Mouse (Mus musculus) forebrain, embryonic 14.5 days (tissue): ENCODE data around the gene H13. TPM values are rescaled to one million over a fixed set of nuclear protein-coding genes. Genes with fewer than 3 reads are reported as not detected.

Source experiments
- ATAC-seq: fragments of 200-750 bp; cut with Nextera tagmentation; 2 replicates; pipeline ENCODE4 v1.8.0; 2017; ENCODE audit warnings: mild to moderate bottlenecking, moderate library complexity
- DNase-seq: peaks from one replicate; pipeline ENCODE4 v3.0.0-alpha.2; 2015; ENCODE audit warnings: low spot score
- H3K27ac ChIP-seq: fragments of 300-500 bp; sonication (generic); 2 replicates; pipeline ENCODE4 v1.5.1; 2014; ENCODE audit warnings: low read depth, mild to moderate bottlenecking, control low read depth, low read length, moderate library complexity
- H3K27me3 ChIP-seq: fragments of 300-500 bp; sonication (generic); replicated peaks from 2 replicates; pipeline ENCODE4 v1.6.1; 2014; ENCODE audit warnings: low read length, control low read depth, mixed read lengths; ENCODE audit not compliant: control insufficient read depth, insufficient read depth
- H3K36me3 ChIP-seq: fragments of 300-500 bp; sonication (generic); 2 replicates; pipeline ENCODE4 v1.6.1; 2014; ENCODE audit warnings: low read length, control low read depth; ENCODE audit not compliant: control insufficient read depth, insufficient read depth
- H3K4me1 ChIP-seq: fragments of 300-500 bp; sonication (generic); 2 replicates; pipeline ENCODE4 v1.6.1; 2014; ENCODE audit warnings: antibody characterized with exemption, low read length, control low read depth; ENCODE audit not compliant: control insufficient read depth, insufficient read depth
- H3K4me2 ChIP-seq: fragments of 300-500 bp; sonication (generic); 2 replicates; pipeline ENCODE4 v1.6.1; 2014; ENCODE audit warnings: mild to moderate bottlenecking, control low read depth, low read length
- H3K4me3 ChIP-seq: fragments of 300-500 bp; sonication (generic); 2 replicates; pipeline ENCODE4 v1.5.1; 2014; ENCODE audit warnings: low read depth, low read length, control low read depth
- H3K9ac ChIP-seq: fragments of 300-500 bp; sonication (generic); 2 replicates; pipeline ENCODE4 v1.6.1; 2014; ENCODE audit warnings: mild to moderate bottlenecking, low read length, control low read depth, moderate library complexity
- H3K9me3 ChIP-seq: fragments of 300-500 bp; sonication (generic); replicated peaks from 2 replicates; pipeline ENCODE4 v1.6.1; 2016; ENCODE audit warnings: low read length, control low read depth, mixed read lengths; ENCODE audit not compliant: control insufficient read depth
- WGBS: fragments of 180-500 bp; shearing (Covaris S2); extraction: QIAGEN DNeasy Blood & Tissue Kit; methylation state at CpG from one replicate; pipeline ENCODE4 v1.1.7; 2014; 5-methylcytosine and 5-hydroxymethylcytosine counted together
- polyA plus RNA-seq: library from polyadenylated mRNA; unstranded; fragments of >200 nt; fragmentation: Nextera tagmentation; extraction: Ambion mirVana; gene quantifications from 2 replicates; pipeline ENCODE4 v1.2.1, GENCODE M21; 2014

H13 gene
- polyA plus RNA-seq, 1 experiment from 2014 or later: 136 TPM

DNA sequence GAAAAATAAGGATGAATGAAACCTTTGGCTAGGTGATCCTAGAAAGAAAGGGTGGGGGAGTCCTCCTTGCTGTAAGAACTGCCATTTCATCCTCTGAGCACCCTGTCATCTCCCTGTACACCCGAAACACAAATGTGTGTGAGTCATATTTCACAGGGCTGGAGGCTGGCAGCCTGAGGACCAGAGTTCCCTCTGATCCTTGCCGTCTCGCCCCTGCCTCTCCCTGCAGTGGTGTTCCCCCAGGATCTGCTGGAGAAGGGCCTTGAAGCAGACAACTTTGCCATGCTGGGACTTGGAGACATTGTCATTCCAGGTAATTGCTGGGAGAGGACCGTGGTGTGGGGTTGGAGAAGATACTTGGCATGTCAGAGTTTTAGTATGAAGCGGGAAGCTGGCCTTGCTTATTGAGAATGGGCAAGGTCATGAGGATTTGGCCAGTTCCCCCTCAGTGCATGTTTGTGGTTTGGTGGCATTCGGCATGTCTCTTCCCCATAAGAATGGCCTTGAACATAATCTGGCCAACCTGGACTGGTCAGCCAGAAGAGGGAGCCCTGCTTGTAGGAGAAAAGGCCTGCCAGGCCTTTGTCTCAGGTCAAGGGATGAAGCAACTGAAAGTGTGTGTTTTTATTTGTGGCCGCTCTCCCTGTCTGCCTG, 22.4 kb downstream of the H13 start:
- no peak for DNase-seq
- Histone ChIP-seq H3K4me1 (peaks cover 4% of the 10 kb centered on the region; the same call in 1 of the 2 replicates), H3K36me3 (peaks cover 76% of the 10 kb centered on the region), H3K4me3 (no peak overlapping the region), H3K4me2 (no peak overlapping the region), H3K27me3 (no peaks in the 10 kb centered on the region), H3K9me3 (no peaks in the 10 kb centered on the region), H3K27ac (0 out of 2 replicates have a peak overlapping the region, but pooled peaks have one; percentile 21), H3K9ac (no peak overlapping the region)
- ATAC-seq: no peak
- 82% methylated on average over 7 of the region's 7 CpGs for WGBS

DNA sequence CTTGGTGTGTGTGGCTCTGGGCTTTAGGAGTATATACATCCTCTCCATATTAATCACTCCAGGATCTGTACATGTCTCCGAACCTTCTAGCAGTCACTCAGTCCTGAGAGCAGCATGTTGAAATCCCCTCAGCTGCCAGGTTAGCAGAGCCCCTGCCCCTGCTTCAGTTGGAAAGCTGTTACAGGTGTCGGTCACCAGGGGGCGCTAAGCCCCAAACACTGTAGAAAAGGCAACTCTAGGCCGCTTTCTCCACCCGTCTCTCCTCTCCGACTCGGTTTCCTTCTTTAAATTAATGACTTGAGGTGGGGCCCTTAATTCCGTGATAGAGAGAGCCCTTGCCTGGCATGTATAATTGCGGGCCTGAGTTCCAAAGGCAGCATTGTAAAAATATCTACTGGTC, 24.0 kb downstream of the H13 start:
- Histone ChIP-seq H3K9me3 (no peaks in the 10 kb centered on the region), H3K4me3 (no peak overlapping the region), H3K27ac (no peak overlapping the region), H3K36me3 (peaks cover 74% of the 10 kb centered on the region), H3K9ac (peak overlapping the region; percentile 40; the same call in 1 of the 2 replicates), H3K4me2 (peak overlapping the region; percentile 39), H3K27me3 (no peaks in the 10 kb centered on the region), H3K4me1 (no peaks in the 10 kb centered on the region)
- peak; percentile 87 for DNase-seq
- peak; percentile 64 for ATAC-seq
- WGBS: 16% methylated on average over 9 of the region's 9 CpGs

DNA sequence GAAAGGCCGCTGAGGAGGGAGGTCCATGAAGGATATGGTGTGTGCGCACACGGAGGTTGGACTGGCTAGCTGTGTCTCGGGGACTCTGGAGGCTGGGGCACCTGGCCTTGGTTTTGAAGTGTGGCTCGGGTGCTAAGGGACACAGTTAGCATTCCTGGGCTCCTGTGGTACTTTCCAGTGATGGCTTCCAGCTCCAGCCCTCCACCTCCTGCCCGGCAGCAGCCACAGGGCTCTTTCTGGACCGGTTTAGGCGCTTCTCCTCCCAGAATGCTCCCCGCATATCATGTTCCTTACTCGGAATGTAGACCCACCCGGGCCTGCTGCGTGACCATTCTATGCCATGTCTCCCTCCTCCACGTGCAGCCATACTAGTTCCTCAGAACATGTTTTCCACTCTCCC, 24.5 kb downstream of the H13 start:
- H3K4me3 ChIP-seq: no peak overlapping the region
- H3K4me2 ChIP-seq: peak overlapping the region; percentile 39
- ATAC-seq (no peak), DNase-seq (no peak)
- H3K27me3 ChIP-seq: no peaks in the 10 kb centered on the region
- H3K9ac ChIP-seq: peak overlapping the region; percentile 40; the same call in 1 of the 2 replicates
- H3K36me3 ChIP-seq: peaks cover 74% of the 10 kb centered on the region
- H3K9me3 ChIP-seq: no peaks in the 10 kb centered on the region
- WGBS: 89% methylated on average over 13 of the region's 13 CpGs
- H3K27ac ChIP-seq: no peak overlapping the region
- H3K4me1 ChIP-seq: no peaks in the 10 kb centered on the region

DNA sequence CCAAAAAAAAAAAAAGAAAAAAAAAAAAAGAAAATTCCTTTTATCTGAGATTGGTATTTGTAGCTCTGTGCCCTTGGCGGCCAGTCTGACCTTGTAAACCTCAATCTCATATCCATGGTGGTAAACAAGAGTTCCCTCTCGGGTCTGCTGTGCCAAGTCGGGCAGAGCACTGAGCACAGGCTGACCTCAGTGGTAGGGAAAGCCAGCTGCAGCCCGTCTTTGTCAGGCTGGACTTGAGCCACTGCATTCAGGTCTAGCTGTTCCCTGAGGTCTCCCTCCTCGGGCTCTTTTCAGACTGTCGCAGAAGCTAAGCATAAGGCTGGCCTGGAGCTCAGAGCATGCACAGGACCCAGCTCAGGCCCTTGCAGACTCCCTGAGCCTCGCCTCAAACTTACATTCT, 25.4 kb downstream of the H13 start:
- Histone ChIP-seq H3K9me3 (no peaks in the 10 kb centered on the region), H3K4me1 (no peaks in the 10 kb centered on the region), H3K27ac (no peak overlapping the region), H3K27me3 (no peaks in the 10 kb centered on the region), H3K36me3 (peaks cover 73% of the 10 kb centered on the region), H3K4me3 (no peak overlapping the region), H3K9ac (0 out of 2 replicates have a peak overlapping the region, but pooled peaks have one; percentile 13), H3K4me2 (no peak overlapping the region)
- DNase-seq (no peak), ATAC-seq (no peak)
- 88% methylated on average over 7 of the region's 7 CpGs for WGBS

GRCm38 (mm10) chr2:152696016-152696415, 26.8 kb downstream of the H13 start:
- Histone ChIP-seq H3K36me3 (peaks cover 74% of the 10 kb centered on the region), H3K27me3 (no peaks in the 10 kb centered on the region), H3K27ac (no peak overlapping the region), H3K4me1 (no peaks in the 10 kb centered on the region), H3K4me3 (no peak overlapping the region), H3K9me3 (no peaks in the 10 kb centered on the region), H3K9ac (peak overlapping the region; percentile 60), H3K4me2 (no peak overlapping the region)
- ATAC-seq (no peak), DNase-seq (no peak)
- WGBS: 69% methylated on average over 10 of the region's 10 CpGs

GRCm38 (mm10) chr2:152696476-152697164, 27.4 kb downstream of the H13 start:
- H3K27ac ChIP-seq: peak overlapping the region; percentile 39; the same call in 1 of the 2 replicates
- H3K9me3 ChIP-seq: no peaks in the 10 kb centered on the region
- no peak overlapping the region for H3K4me3 ChIP-seq
- ATAC-seq (peak; percentile 81), DNase-seq (peak; percentile 94)
- no peaks in the 10 kb centered on the region for H3K4me1 ChIP-seq
- H3K4me2 ChIP-seq: no peak overlapping the region
- WGBS: 39% methylated on average over 20 of the region's 20 CpGs
- peaks cover 76% of the 10 kb centered on the region for H3K36me3 ChIP-seq
- H3K9ac ChIP-seq: peak overlapping the region; percentile 60
- no peaks in the 10 kb centered on the region for H3K27me3 ChIP-seq

DNA sequence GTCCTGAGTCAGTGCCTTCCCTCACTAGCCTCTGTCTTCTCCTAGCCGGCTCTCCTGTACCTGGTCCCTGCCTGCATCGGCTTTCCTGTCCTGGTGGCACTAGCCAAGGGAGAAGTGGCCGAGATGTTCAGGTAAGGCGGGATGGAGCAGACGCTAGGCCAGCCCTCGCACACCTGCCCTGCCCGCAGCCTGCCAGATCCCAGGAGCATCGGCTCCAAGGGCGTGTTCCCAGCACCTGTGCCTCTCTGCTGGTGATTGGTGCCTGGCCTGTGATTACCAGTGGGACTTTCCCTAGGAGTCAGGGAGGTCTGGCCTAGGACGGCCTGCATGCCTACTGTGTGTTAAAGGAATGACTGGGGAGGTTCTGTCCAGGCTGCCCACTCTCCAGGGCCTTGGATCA, 30.9 kb downstream of the H13 start:
- no peak overlapping the region for H3K9ac ChIP-seq
- DNase-seq: no peak
- no peaks in the 10 kb centered on the region for H3K27me3 ChIP-seq
- no peaks in the 10 kb centered on the region for H3K4me1 ChIP-seq
- no peak for ATAC-seq
- 94% methylated on average over 10 of the region's 10 CpGs for WGBS
- H3K4me3 ChIP-seq: no peak overlapping the region
- no peak overlapping the region for H3K4me2 ChIP-seq
- H3K36me3 ChIP-seq: peaks cover 96% of the 10 kb centered on the region
- no peaks in the 10 kb centered on the region for H3K9me3 ChIP-seq
- no peak overlapping the region for H3K27ac ChIP-seq

GRCm38 (mm10) chr2:152700725-152701124, 31.5 kb downstream of the H13 start:
- Histone ChIP-seq H3K9ac (no peak overlapping the region), H3K27ac (no peak overlapping the region), H3K4me3 (no peak overlapping the region), H3K9me3 (no peaks in the 10 kb centered on the region), H3K36me3 (peaks cover 96% of the 10 kb centered on the region), H3K27me3 (no peaks in the 10 kb centered on the region), H3K4me2 (no peak overlapping the region), H3K4me1 (peaks cover 4% of the 10 kb centered on the region; the same call in 1 of the 2 replicates)
- ATAC-seq (no peak), DNase-seq (no peak)
- WGBS: 93% methylated on average over 8 of the region's 8 CpGs
